Mouse (Mus musculus) liver, embryonic 14.5 days (tissue): Measurements from ENCODE around the gene Apobec1.

ENCODE experiments used
- CTCF ChIP-seq: IDR thresholded peaks from 2 replicates; pipeline ENCODE4 v1.5.1; 2016; ENCODE audit warnings: antibody characterized with exemption, low read depth, control low read depth
- EP300 ChIP-seq: IDR thresholded peaks from 2 replicates; pipeline ENCODE4 v1.6.1; 2016; ENCODE audit warnings: antibody characterized with exemption, low read depth

DNA sequence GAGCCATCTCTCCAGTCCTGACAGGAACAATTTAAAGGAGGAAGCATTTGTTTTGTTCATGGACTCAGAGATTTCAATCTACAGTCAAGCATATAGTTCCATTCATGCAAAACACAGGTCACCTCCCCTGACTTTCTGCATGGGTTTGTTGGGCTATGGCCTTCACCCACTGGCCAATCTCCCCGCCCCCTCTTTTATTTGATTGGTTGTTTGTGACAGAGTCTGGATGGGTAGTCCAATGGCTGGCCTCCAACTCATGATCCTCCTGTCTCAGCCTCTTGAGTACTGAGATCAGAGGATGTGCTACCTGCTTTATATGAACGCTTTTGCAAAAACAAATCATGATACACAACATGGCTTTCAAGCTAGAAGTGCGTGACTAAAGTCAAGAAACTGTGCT is 25.2 kb downstream of the Apobec1 start:
- TF ChIP-seq CTCF (no peak), EP300 (no peak)
